Mouse (Mus musculus): ENCODE data around the gene Vcan. TPM values are rescaled to one million over a fixed set of nuclear protein-coding genes. Genes with fewer than 3 reads are reported as not detected.

Vcan gene
- polyA plus RNA-seq, 1 experiment from 2014 or later, result 36.8 TPM

- peak overlapping the region; percentile 94 for H3K4me2 ChIP-seq (ENCODE audit: low read length)
- 37% methylated on average over 2 of the region's 2 CpGs for WGBS
- no peak overlapping the region for H3K27ac ChIP-seq
- H3K9me3 ChIP-seq (replicated peaks; ENCODE audit: low read length), result no peaks in the 10 kb centered on the region
- no peak overlapping the region for H3K9ac ChIP-seq (ENCODE audit: low read depth, low read length)
- no peaks in the 10 kb centered on the region for H3K4me1 ChIP-seq (replicated peaks; ENCODE audit: insufficient read depth, low read length)
- H3K36me3 ChIP-seq (ENCODE audit: insufficient read depth, low read length), result no peaks in the 10 kb centered on the region
- H3K4me3 ChIP-seq (replicated peaks; ENCODE audit: low read depth, low read length), result no peak overlapping the region
- ATAC-seq (replicated peaks; ENCODE audit: low FRiP score, low read depth), result no peak
- H3K27me3 ChIP-seq (ENCODE audit: insufficient read depth, low read length), result no peaks in the 10 kb centered on the region
- no peak for TF ChIP-seq CTCF (IDR thresholded peaks at IDR 0.05; ENCODE audit: low read depth)
- peak; percentile 12 for DNase-seq (ENCODE audit: low spot score)
Observed at GRCm38 (mm10) chr13:89738275-89738674, 4.0 kb downstream of the Vcan start.

- Histone ChIP-seq H3K9ac (ENCODE audit: low read depth, low read length) (no peak overlapping the region), H3K27me3 (ENCODE audit: insufficient read depth, low read length) (no peaks in the 10 kb centered on the region), H3K4me2 (ENCODE audit: low read length) (no peak overlapping the region), H3K36me3 (ENCODE audit: insufficient read depth, low read length) (no peaks in the 10 kb centered on the region), H3K9me3 (replicated peaks; ENCODE audit: low read length) (no peaks in the 10 kb centered on the region), H3K27ac (no peak overlapping the region), H3K4me1 (replicated peaks; ENCODE audit: insufficient read depth, low read length) (no peaks in the 10 kb centered on the region), H3K4me3 (replicated peaks; ENCODE audit: low read depth, low read length) (no peak overlapping the region)
- no peak for TF ChIP-seq CTCF (IDR thresholded peaks at IDR 0.05; ENCODE audit: low read depth)
- DNase-seq (ENCODE audit: low spot score) (peak; percentile 42), ATAC-seq (replicated peaks; ENCODE audit: low FRiP score, low read depth) (no peak)
- WGBS, result 64% methylated on average over 5 of the region's 5 CpGs
Observed at GRCm38 (mm10) chr13:89735111-89735510, 7.2 kb downstream of the Vcan start.

GRCm38 (mm10) chr13:89726492-89726891, 15.8 kb downstream of the Vcan start:
- no peak for TF ChIP-seq CTCF (IDR thresholded peaks at IDR 0.05; ENCODE audit: low read depth)
- Histone ChIP-seq H3K4me1 (replicated peaks; ENCODE audit: insufficient read depth, low read length) (no peaks in the 10 kb centered on the region), H3K9ac (ENCODE audit: low read depth, low read length) (no peak overlapping the region), H3K4me3 (replicated peaks; ENCODE audit: low read depth, low read length) (no peak overlapping the region), H3K9me3 (replicated peaks; ENCODE audit: low read length) (no peaks in the 10 kb centered on the region), H3K4me2 (ENCODE audit: low read length) (no peak overlapping the region), H3K27me3 (ENCODE audit: insufficient read depth, low read length) (no peaks in the 10 kb centered on the region), H3K36me3 (ENCODE audit: insufficient read depth, low read length) (0 out of 2 replicates have a peak, but pooled peaks cover 8% of the 10 kb centered on the region), H3K27ac (no peak overlapping the region)
- ATAC-seq (replicated peaks; ENCODE audit: low FRiP score, low read depth), result no peak
- no peak for DNase-seq (ENCODE audit: low spot score)
- WGBS, result 52% methylated on average over 2 of the region's 2 CpGs

- no peaks in the 10 kb centered on the region for H3K4me1 ChIP-seq (replicated peaks; ENCODE audit: insufficient read depth, low read length)
Observed at GRCm38 (mm10) chr13:89720497-89720896, 21.8 kb downstream of the Vcan start.

GRCm38 (mm10) chr13:89709497-89710201, 32.7 kb downstream of the Vcan start:
- Histone ChIP-seq H3K27ac (no peak overlapping the region), H3K9ac (ENCODE audit: low read depth, low read length) (no peak overlapping the region), H3K27me3 (ENCODE audit: insufficient read depth, low read length) (no peaks in the 10 kb centered on the region), H3K4me3 (replicated peaks; ENCODE audit: low read depth, low read length) (no peak overlapping the region), H3K36me3 (ENCODE audit: insufficient read depth, low read length) (0 out of 2 replicates have a peak, but pooled peaks cover 5% of the 10 kb centered on the region), H3K9me3 (replicated peaks; ENCODE audit: low read length) (no peaks in the 10 kb centered on the region), H3K4me2 (ENCODE audit: low read length) (no peak overlapping the region), H3K4me1 (replicated peaks; ENCODE audit: insufficient read depth, low read length) (no peaks in the 10 kb centered on the region)
- 75% methylated on average over 4 of the region's 4 CpGs for WGBS
- TF ChIP-seq CTCF (IDR thresholded peaks at IDR 0.05; ENCODE audit: low read depth), result no peak
- DNase-seq (ENCODE audit: low spot score), result no peak
- no peak for ATAC-seq (replicated peaks; ENCODE audit: low FRiP score, low read depth)

More at GRCm38 (mm10) chr13:89720497-89720896, 21.8 kb downstream of the Vcan start:
- ATAC-seq (replicated peaks; ENCODE audit: low FRiP score, low read depth), result no peak
- 58% methylated on average over 3 of the region's 3 CpGs for WGBS
- Histone ChIP-seq H3K4me2 (ENCODE audit: low read length) (no peak overlapping the region), H3K9ac (ENCODE audit: low read depth, low read length) (no peak overlapping the region), H3K4me3 (replicated peaks; ENCODE audit: low read depth, low read length) (no peak overlapping the region), H3K36me3 (ENCODE audit: insufficient read depth, low read length) (0 out of 2 replicates have a peak, but pooled peaks cover 10% of the 10 kb centered on the region), H3K27ac (no peak overlapping the region), H3K27me3 (ENCODE audit: insufficient read depth, low read length) (no peaks in the 10 kb centered on the region), H3K9me3 (replicated peaks; ENCODE audit: low read length) (no peaks in the 10 kb centered on the region)
- no peak for DNase-seq (ENCODE audit: low spot score)
- TF ChIP-seq CTCF (IDR thresholded peaks at IDR 0.05; ENCODE audit: low read depth), result peak; percentile 46

GRCm38 (mm10) chr13:89708151-89708927, 34.0 kb downstream of the Vcan start:
- Histone ChIP-seq H3K9ac (ENCODE audit: low read depth, low read length) (no peak overlapping the region), H3K4me1 (replicated peaks; ENCODE audit: insufficient read depth, low read length) (no peaks in the 10 kb centered on the region), H3K27ac (no peak overlapping the region), H3K4me2 (ENCODE audit: low read length) (0 out of 2 replicates have a peak overlapping the region, but pooled peaks have one; percentile 5), H3K4me3 (replicated peaks; ENCODE audit: low read depth, low read length) (no peak overlapping the region), H3K27me3 (ENCODE audit: insufficient read depth, low read length) (no peaks in the 10 kb centered on the region), H3K9me3 (replicated peaks; ENCODE audit: low read length) (no peaks in the 10 kb centered on the region), H3K36me3 (ENCODE audit: insufficient read depth, low read length) (0 out of 2 replicates have a peak, but pooled peaks cover 5% of the 10 kb centered on the region)
- TF ChIP-seq CTCF (IDR thresholded peaks at IDR 0.05; ENCODE audit: low read depth), result no peak
- ATAC-seq (replicated peaks; ENCODE audit: low FRiP score, low read depth) (no peak), DNase-seq (ENCODE audit: low spot score) (peak; percentile 80)
- 56% methylated on average over 7 of the region's 7 CpGs for WGBS
